ENCODE assay signal across 11 mouse cellular contexts in genomic region chr1:89102231-89103003, GRCm38 (mm10). TPM values are rescaled to one million over a fixed set of nuclear protein-coding genes. Genes with fewer than 3 reads are reported as not detected.
DNase-seq lines count a peak whose midpoint lies in the region; ATAC-seq and TF ChIP-seq lines count a peak whose summit lies in the region.
"Had no signal": no experiment of that assay in that cellular context is flagged by ENCODE, and none has a peak within 500 bp of the region (broad histone marks: within the 10 kb centered on the region; RNA-seq: fewer than 3 reads in every experiment).

No protein-coding gene starts in this region.

- H3K4me1 ChIP-seq in forebrain, embryonic 12.5 days = peaks cover 35% of the 10 kb centered on the region
- H3K4me1 ChIP-seq in forebrain, postnatal 0 days (ENCODE audit: insufficient read depth) = no peaks in the 10 kb centered on the region
- H3K4me1 ChIP-seq in lung, embryonic 14.5 days (ENCODE audit: insufficient read depth) = peaks cover 47% of the 10 kb centered on the region
- H3K4me1 ChIP-seq in heart, embryonic 14.5 days (ENCODE audit: control insufficient read depth in 2 of 2, insufficient read depth in 2 of 2, low read length in 2 of 2) = peaks cover 41 to 53% of the 10 kb centered on the region in 2 experiments
- H3K4me1 ChIP-seq in limb, embryonic 15.5 days = peaks cover 48% of the 10 kb centered on the region

- H3K9ac ChIP-seq in forebrain, embryonic 12.5 days = no peak overlapping the region
- H3K9ac ChIP-seq in forebrain, postnatal 0 days = no peak overlapping the region
- no peak overlapping the region for H3K9ac ChIP-seq in lung, embryonic 14.5 days
- H3K9ac ChIP-seq in heart, embryonic 14.5 days (ENCODE audit: low read length) = peak overlapping the region; percentile 69
- no peak overlapping the region for H3K9ac ChIP-seq in limb, embryonic 15.5 days
- H3K9ac ChIP-seq: liver, embryonic 14.5 days had no signal

- DNase-seq in forebrain, postnatal 0 days = no peak
- DNase-seq in lung, embryonic 14.5 days = peak; percentile 43
- no peak for DNase-seq in lung, postnatal 36 days
- no peak for DNase-seq in frontal cortex, postnatal 25 days (ENCODE audit: low spot score in 2 of 2)
- DNase-seq in gastrocnemius, postnatal 10 days = no peak
- DNase-seq: kidney, adult 11 months had no signal

- no peak overlapping the region for H3K4me3 ChIP-seq in forebrain, embryonic 12.5 days (replicated peaks)
- no peak overlapping the region for H3K4me3 ChIP-seq in forebrain, postnatal 0 days (ENCODE audit: low read depth, low read length)
- H3K4me3 ChIP-seq in lung, embryonic 14.5 days (ENCODE audit: low read depth, low read length) = no peak overlapping the region
- H3K4me3 ChIP-seq in heart, embryonic 14.5 days (ENCODE audit: control insufficient read depth in 1 of 2, insufficient read depth in 1 of 2, low read depth in 1 of 2, low read length in 2 of 2) = peak overlapping the region in 1 of 2 experiments; percentile 17; a peak in 1 of 4 replicates
- no peak overlapping the region for H3K4me3 ChIP-seq in limb, embryonic 15.5 days
- H3K4me3 ChIP-seq: myocyte had no signal

- no peaks in the 10 kb centered on the region for H3K27me3 ChIP-seq in forebrain, embryonic 12.5 days
- no peaks in the 10 kb centered on the region for H3K27me3 ChIP-seq in forebrain, postnatal 0 days (ENCODE audit: insufficient read depth, low read length)
- H3K27me3 ChIP-seq in lung, embryonic 14.5 days (ENCODE audit: insufficient read depth, low read length) = no peaks in the 10 kb centered on the region
- no peaks in the 10 kb centered on the region for H3K27me3 ChIP-seq in heart, embryonic 14.5 days (ENCODE audit: control insufficient read depth, insufficient read depth, low read length)
- no peaks in the 10 kb centered on the region for H3K27me3 ChIP-seq in limb, embryonic 15.5 days

- WGBS in forebrain, embryonic 12.5 days = 24% methylated on average over 14 of the region's 15 CpGs
- 40% methylated on average over 15 of the region's 15 CpGs for WGBS in forebrain, postnatal 0 days
- 52% methylated on average over 15 of the region's 15 CpGs for WGBS in lung, embryonic 14.5 days
- WGBS in heart, embryonic 14.5 days = 24% methylated on average over 15 of the region's 15 CpGs
- 55% methylated on average over 15 of the region's 15 CpGs for WGBS in limb, embryonic 15.5 days

- no peak for ATAC-seq in forebrain, embryonic 12.5 days (ENCODE audit: low FRiP score)
- no peak for ATAC-seq in forebrain, postnatal 0 days
- peak; percentile 39; the same call in 1 of the 2 replicates for ATAC-seq in lung, embryonic 14.5 days (ENCODE audit: insufficient read depth)
- ATAC-seq in heart, embryonic 14.5 days (ENCODE audit: insufficient number of reproducible peaks, insufficient read depth, low FRiP score, low read depth) = peak; percentile 67; the same call in 1 of the 2 replicates
- no peak; the same call in 1 of the 2 replicates for ATAC-seq in limb, embryonic 15.5 days (ENCODE audit: insufficient number of reproducible peaks, low FRiP score, low TSS enrichment, low read depth)

- no peaks in the 10 kb centered on the region for H3K9me3 ChIP-seq in forebrain, embryonic 12.5 days
- H3K9me3 ChIP-seq in forebrain, postnatal 0 days (ENCODE audit: low read length) = no peaks in the 10 kb centered on the region
- H3K9me3 ChIP-seq in lung, embryonic 14.5 days (ENCODE audit: low read depth, low read length) = no peaks in the 10 kb centered on the region
- H3K9me3 ChIP-seq in heart, embryonic 14.5 days (ENCODE audit: control insufficient read depth, low read length) = no peaks in the 10 kb centered on the region
- no peaks in the 10 kb centered on the region for H3K9me3 ChIP-seq in limb, embryonic 15.5 days

- no peaks in the 10 kb centered on the region for H3K36me3 ChIP-seq in forebrain, embryonic 12.5 days (replicated peaks)
- no peaks in the 10 kb centered on the region for H3K36me3 ChIP-seq in forebrain, postnatal 0 days (ENCODE audit: insufficient read depth)
- no peaks in the 10 kb centered on the region for H3K36me3 ChIP-seq in lung, embryonic 14.5 days (ENCODE audit: insufficient read depth)
- H3K36me3 ChIP-seq in heart, embryonic 14.5 days (ENCODE audit: control insufficient read depth, insufficient read depth, low read length) = no peaks in the 10 kb centered on the region
- no peaks in the 10 kb centered on the region for H3K36me3 ChIP-seq in limb, embryonic 15.5 days

- no peak for TF ChIP-seq CTCF in forebrain, postnatal 0 days (IDR thresholded peaks at IDR 0.05; ENCODE audit: low read depth)
- no peak for TF ChIP-seq CTCF in lung, embryonic 14.5 days (IDR thresholded peaks at IDR 0.05; ENCODE audit: low read depth)

- H3K27ac ChIP-seq in forebrain, embryonic 12.5 days = peak overlapping the region; percentile 50; the same call in 1 of the 2 replicates
- H3K27ac ChIP-seq in forebrain, postnatal 0 days (ENCODE audit: low read depth, low read length) = no peak overlapping the region
- peak overlapping the region; percentile 87 for H3K27ac ChIP-seq in lung, embryonic 14.5 days (ENCODE audit: low read depth)
- H3K27ac ChIP-seq in heart, embryonic 14.5 days (replicated peaks in 1 of 2; ENCODE audit: control insufficient read depth in 1 of 2, insufficient read depth in 1 of 2, low read depth in 2 of 2, low read length in 2 of 2) = peak overlapping the region; percentile 94 to 97
- H3K27ac ChIP-seq in limb, embryonic 15.5 days = 0 out of 2 replicates have a peak overlapping the region, but pooled peaks have one; percentile 18
- H3K27ac ChIP-seq: liver, embryonic 14.5 days had no signal

- H3K4me2 ChIP-seq in forebrain, embryonic 12.5 days = 0 out of 2 replicates have a peak overlapping the region, but pooled peaks have one; percentile 13
- no peak overlapping the region for H3K4me2 ChIP-seq in forebrain, postnatal 0 days (ENCODE audit: low read depth)
- H3K4me2 ChIP-seq in lung, embryonic 14.5 days = 0 out of 2 replicates have a peak overlapping the region, but pooled peaks have one; percentile 5
- peak overlapping the region; percentile 47 for H3K4me2 ChIP-seq in heart, embryonic 14.5 days (ENCODE audit: low read length)
- H3K4me2 ChIP-seq in limb, embryonic 15.5 days = no peak overlapping the region

RNA-seq across cellular contexts. Expression of gene Sh3bp4, which starts 32.2 kb away (rescaled TPM):
- polyA plus RNA-seq in forebrain, embryonic 12.5 days (2016; fragmentation: Nextera tagmentation; extraction: Ambion mirVana) = 26.5 and 27.1 TPM in 2 replicates
- total RNA-seq in forebrain, postnatal 0 days (2014; rRNA removed) = 29.0 and 29.6 TPM in 2 replicates
- 17.4 and 18.9 TPM in 2 replicates for polyA plus RNA-seq in forebrain, postnatal 0 days (2015; fragmentation: Nextera tagmentation; extraction: Ambion mirVana)
- polyA plus RNA-seq in lung, embryonic 14.5 days (2014; fragmentation: Nextera tagmentation; extraction: Ambion mirVana) = 25.5 and 26.2 TPM in 2 replicates
- polyA plus RNA-seq in heart, embryonic 14.5 days (2014; fragmentation: Nextera tagmentation; extraction: Ambion mirVana) = 17.2 and 19.2 TPM in 2 replicates
- polyA plus RNA-seq in limb, embryonic 15.5 days (2015; fragmentation: Nextera tagmentation; extraction: Ambion mirVana) = 21.6 and 24.0 TPM in 2 replicates
- 10 to 100 TPM in 1 of 2 experiments, 1 to 10 TPM in 1; 7.3 to 10.3 TPM for total RNA-seq in gastrocnemius, postnatal 10 days (2021)

Comparison
In these comparisons a context has a peak if more than half of its experiments do, and no peak if none do; other contexts are left out.
1. H3K4me2 ChIP-seq: peak in forebrain, embryonic 12.5 days (single experiment), lung, embryonic 14.5 days (single experiment) and heart, embryonic 14.5 days (single experiment); none in forebrain, postnatal 0 days (single experiment) and limb, embryonic 15.5 days (single experiment).
2. ATAC-seq: peak in lung, embryonic 14.5 days (single experiment) and heart, embryonic 14.5 days (single experiment); none in forebrain, embryonic 12.5 days (single experiment), forebrain, postnatal 0 days (single experiment) and limb, embryonic 15.5 days (single experiment).